Comparison of ENCODE assay signal across 15 mouse cellular contexts in the genomic region with DNA sequence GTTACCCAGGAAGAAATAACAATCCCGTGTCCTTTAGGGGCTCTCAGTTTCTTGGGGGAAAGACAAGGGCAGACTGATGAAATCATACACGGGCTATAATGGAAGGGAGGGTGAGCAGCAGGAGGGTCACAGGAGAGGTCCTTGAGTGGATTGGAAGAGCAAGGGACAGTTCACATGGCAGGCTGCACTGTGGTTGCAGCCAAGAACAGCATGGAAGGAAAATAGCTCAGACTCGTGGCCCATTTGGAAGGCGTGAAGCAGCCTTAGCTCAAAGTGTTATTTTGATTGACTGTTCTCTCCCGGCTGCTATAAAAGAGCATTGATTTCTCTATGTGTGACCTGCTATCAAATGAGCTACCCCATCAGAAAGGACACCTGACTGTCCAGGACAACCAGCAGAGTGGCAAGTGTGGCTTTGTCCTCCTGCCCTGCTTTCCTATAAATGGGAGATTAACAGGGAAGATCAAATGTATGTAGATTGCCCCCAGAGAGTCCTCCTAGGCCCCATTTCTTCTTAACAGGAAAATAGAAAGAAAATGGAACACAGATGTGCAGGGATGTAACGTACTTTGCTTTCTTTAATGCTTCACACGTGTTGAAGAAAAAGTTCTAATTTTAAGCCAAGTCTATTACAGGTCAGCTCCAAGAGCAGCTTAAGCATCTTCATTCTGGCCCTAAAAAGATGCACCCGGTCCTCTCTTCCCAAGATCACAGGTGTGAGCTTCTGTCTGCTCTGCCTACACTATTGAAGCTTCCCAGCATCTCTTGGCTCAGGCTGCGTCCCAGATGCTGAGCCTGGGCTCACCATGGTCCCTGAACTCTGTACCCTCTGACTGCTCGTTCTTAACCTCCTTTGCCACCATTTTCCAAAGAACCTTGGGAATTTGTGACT. TPM values are rescaled to one million over a fixed set of nuclear protein-coding genes. Genes with fewer than 3 reads are reported as not detected.
DNase-seq lines count a peak whose midpoint lies in the region; ATAC-seq lines count a peak whose summit lies in the region.
"Had no signal": no experiment of that assay in that cellular context is flagged by ENCODE, and none has a peak within 500 bp of the region (broad histone marks: within the 10 kb centered on the region; RNA-seq: fewer than 3 reads in every experiment).

No protein-coding gene starts in this region.

- peak; percentile 42 for DNase-seq in forebrain, embryonic 11.5 days (ENCODE audit: low spot score)
- no peak for DNase-seq in forebrain, embryonic 14.5 days (ENCODE audit: low spot score)
- peak; percentile 9 to 11 for DNase-seq in heart, postnatal 10 days
- DNase-seq in heart, postnatal 25 days (ENCODE audit: low spot score), result no peak
- peak; percentile 52 for DNase-seq in brain, adult 2 months (ENCODE audit: low read depth, low spot score)
- peak; percentile 77 for DNase-seq in embryonic facial prominence, embryonic 14.5 days (ENCODE audit: low spot score)
- DNase-seq: adrenal gland, postnatal 14 days; cerebellum, adult 8-10 months; kidney, adult 2 months had no signal

- no peak overlapping the region for H3K4me3 ChIP-seq in forebrain, embryonic 11.5 days (ENCODE audit: low read depth, low read length)
- no peak overlapping the region for H3K4me3 ChIP-seq in forebrain, embryonic 14.5 days (ENCODE audit: low read depth, low read length)
- H3K4me3 ChIP-seq in embryonic facial prominence, embryonic 14.5 days (ENCODE audit: low read depth, low read length), result no peak overlapping the region
- H3K4me3 ChIP-seq: hindbrain, embryonic 10.5 days; midbrain, embryonic 15.5 days had no signal

- no peaks in the 10 kb centered on the region for H3K27me3 ChIP-seq in forebrain, embryonic 11.5 days (ENCODE audit: control insufficient read depth, insufficient read depth, low read length)
- H3K27me3 ChIP-seq in forebrain, embryonic 14.5 days (replicated peaks; ENCODE audit: control insufficient read depth, insufficient read depth, low read length), result no peaks in the 10 kb centered on the region
- no peaks in the 10 kb centered on the region for H3K27me3 ChIP-seq in embryonic facial prominence, embryonic 14.5 days (replicated peaks; ENCODE audit: control insufficient read depth, insufficient read depth, low read length)
- H3K27me3 ChIP-seq: midbrain, embryonic 15.5 days; Patski had no signal

- no peaks in the 10 kb centered on the region for H3K4me1 ChIP-seq in forebrain, embryonic 11.5 days (replicated peaks; ENCODE audit: control insufficient read depth, insufficient read depth, low read length)
- no peaks in the 10 kb centered on the region for H3K4me1 ChIP-seq in forebrain, embryonic 14.5 days (ENCODE audit: control insufficient read depth, insufficient read depth, low read length)
- peaks cover 16% of the 10 kb centered on the region for H3K4me1 ChIP-seq in embryonic facial prominence, embryonic 14.5 days (ENCODE audit: control insufficient read depth, insufficient read depth, low read length)
- H3K4me1 ChIP-seq: hindbrain, embryonic 10.5 days; midbrain, embryonic 15.5 days had no signal

- intact Hi-C loops in heart, postnatal 10 days (cut with DNase I), result no loop called here
- intact Hi-C loops in heart, postnatal 25 days (cut with DNase I), result no loop called here

- whole genome bisulfite sequencing in forebrain, embryonic 11.5 days, result 77% methylated on average over 10 of the region's 10 CpGs
- WGBS in forebrain, embryonic 14.5 days, result 79% methylated on average over 10 of the region's 10 CpGs
- WGBS in embryonic facial prominence, embryonic 14.5 days, result 37% methylated on average over 10 of the region's 10 CpGs

- H3K27ac ChIP-seq in forebrain, embryonic 11.5 days (ENCODE audit: low read depth, low read length), result no peak overlapping the region
- H3K27ac ChIP-seq in forebrain, embryonic 14.5 days (ENCODE audit: low read depth, low read length), result no peak overlapping the region
- peak overlapping the region; percentile 44; the same call in 1 of the 2 replicates for H3K27ac ChIP-seq in embryonic facial prominence, embryonic 14.5 days (replicated peaks; ENCODE audit: low read depth, low read length)
- H3K27ac ChIP-seq: hindbrain, embryonic 10.5 days; liver, embryonic 14.5 days; midbrain, embryonic 15.5 days had no signal

- no peak overlapping the region for H3K4me2 ChIP-seq in forebrain, embryonic 11.5 days (ENCODE audit: low read depth, low read length, severe bottlenecking)
- no peak overlapping the region for H3K4me2 ChIP-seq in forebrain, embryonic 14.5 days (ENCODE audit: low read length)
- no peak overlapping the region for H3K4me2 ChIP-seq in embryonic facial prominence, embryonic 14.5 days (ENCODE audit: low read depth, low read length)
- H3K4me2 ChIP-seq: midbrain, embryonic 15.5 days had no signal

- H3K9ac ChIP-seq in forebrain, embryonic 11.5 days (ENCODE audit: low read length), result no peak overlapping the region
- H3K9ac ChIP-seq in forebrain, embryonic 14.5 days (ENCODE audit: low read length), result no peak overlapping the region
- no peak overlapping the region for H3K9ac ChIP-seq in embryonic facial prominence, embryonic 14.5 days (ENCODE audit: low read depth, low read length)
- H3K9ac ChIP-seq: liver, embryonic 14.5 days; midbrain, embryonic 15.5 days had no signal

- H3K9me3 ChIP-seq in forebrain, embryonic 11.5 days (ENCODE audit: control insufficient read depth, low read length), result no peaks in the 10 kb centered on the region
- no peaks in the 10 kb centered on the region for H3K9me3 ChIP-seq in forebrain, embryonic 14.5 days (replicated peaks; ENCODE audit: control insufficient read depth, low read length)
- H3K9me3 ChIP-seq in embryonic facial prominence, embryonic 14.5 days (ENCODE audit: control insufficient read depth, low read length), result no peaks in the 10 kb centered on the region
- H3K9me3 ChIP-seq: hindbrain, embryonic 10.5 days; midbrain, embryonic 15.5 days had no signal

- no peaks in the 10 kb centered on the region for H3K36me3 ChIP-seq in forebrain, embryonic 11.5 days (ENCODE audit: control insufficient read depth, insufficient read depth, low read length)
- no peaks in the 10 kb centered on the region for H3K36me3 ChIP-seq in forebrain, embryonic 14.5 days (ENCODE audit: control insufficient read depth, insufficient read depth, low read length)
- H3K36me3 ChIP-seq in embryonic facial prominence, embryonic 14.5 days (ENCODE audit: control insufficient read depth, insufficient read depth, low read length), result no peaks in the 10 kb centered on the region
- H3K36me3 ChIP-seq: hindbrain, embryonic 10.5 days; midbrain, embryonic 15.5 days had no signal

- ATAC-seq in forebrain, embryonic 11.5 days (replicated peaks; ENCODE audit: low FRiP score), result no peak
- ATAC-seq in forebrain, embryonic 14.5 days, result no peak
- peak; percentile 33; the same call in 1 of the 2 replicates for ATAC-seq in embryonic facial prominence, embryonic 14.5 days (ENCODE audit: low read depth)
- no peak for ATAC-seq in CD4-positive, CD25-positive, alpha-beta regulatory T cell, adult 4 months
- ATAC-seq: activated CD4-positive, CD25-positive, alpha-beta regulatory T cell, adult 4 months; midbrain, embryonic 15.5 days; Patski had no signal

RNA-seq across cellular contexts. Expression of a gene that starts 34.8 kb away (rescaled TPM):
- 24.5 and 29.5 TPM in 2 replicates for polyA plus RNA-seq in forebrain, embryonic 11.5 days (2014; fragmentation: Nextera tagmentation; extraction: Ambion mirVana)
- polyA plus RNA-seq in forebrain, embryonic 14.5 days (2014; fragmentation: Nextera tagmentation; extraction: Ambion mirVana), result 63.2 and 66.1 TPM in 2 replicates
- 10 to 100 TPM; 13.1 to 14.6 TPM for total RNA-seq in heart, postnatal 10 days (2021)
- total RNA-seq in heart, postnatal 25 days (2021), result 1 to 10 TPM; 7.4 to 7.6 TPM
- 60.5 and 64.8 TPM in 2 replicates for polyA plus RNA-seq in embryonic facial prominence, embryonic 14.5 days (2014; fragmentation: Nextera tagmentation; extraction: Ambion mirVana)
- polyA plus RNA-seq in CD4-positive, CD25-positive, alpha-beta regulatory T cell, adult 4 months (2017; shearing (Covaris generic)), result under 1 TPM in 1 of 2 experiments, not detected in 1; 0.29 TPM

Comparison
In these comparisons a context has a peak if more than half of its experiments do, and no peak if none do; other contexts are left out.
1. DNase-seq: peak in forebrain, embryonic 11.5 days (single experiment), heart, postnatal 10 days (2 of 2), brain, adult 2 months (single experiment) and embryonic facial prominence, embryonic 14.5 days (single experiment); none in forebrain, embryonic 14.5 days (single experiment) and heart, postnatal 25 days (single experiment).
2. RNA of a gene that starts 34.8 kb away (polyA plus RNA-seq): 63.2 to 66.1 TPM in forebrain, embryonic 14.5 days, 60.5 to 64.8 TPM in embryonic facial prominence, embryonic 14.5 days and 24.5 to 29.5 TPM in forebrain, embryonic 11.5 days; 0.29 TPM in CD4-positive, CD25-positive, alpha-beta regulatory T cell, adult 4 months; every median in the first group is over 10 times any median in the second.